Mouse (Mus musculus) hindbrain, embryonic 16.5 days (tissue): ENCODE results near the gene Faap100. TPM values are rescaled to one million over a fixed set of nuclear protein-coding genes. Genes with fewer than 3 reads are reported as not detected.
"Not testable (repeated sequence)": the region's sequence is repeated elsewhere in the genome, so short reads cannot be mapped to it uniquely, and the experiment has no call there.

Source experiments
- ATAC-seq: fragments of 200-750 bp; cut with Nextera tagmentation; 2 replicates; pipeline ENCODE4 v1.8.0; 2017; ENCODE audit warnings: moderate TSS enrichment, moderate library complexity
- H3K27ac ChIP-seq: fragments of 300-500 bp; sonication (generic); 2 replicates; pipeline ENCODE4 v1.5.1; 2014; ENCODE audit warnings: low read depth, mild to moderate bottlenecking, control low read depth, low read length, moderate library complexity
- H3K27me3 ChIP-seq: fragments of 300-500 bp; sonication (generic); replicated peaks from 2 replicates; pipeline ENCODE4 v1.6.1; 2014; ENCODE audit warnings: low read length; ENCODE audit not compliant: control insufficient read depth, insufficient read depth
- H3K36me3 ChIP-seq: fragments of 300-500 bp; sonication (generic); 2 replicates; pipeline ENCODE4 v1.6.1; 2014; ENCODE audit warnings: mild to moderate bottlenecking, low read length, moderate library complexity, mixed read lengths; ENCODE audit not compliant: control insufficient read depth, insufficient read depth
- H3K4me1 ChIP-seq: fragments of 300-500 bp; sonication (generic); 2 replicates; pipeline ENCODE4 v1.6.1; 2014; ENCODE audit warnings: low read depth, low read length; ENCODE audit not compliant: control insufficient read depth, insufficient read depth
- H3K4me2 ChIP-seq: fragments of 300-500 bp; sonication (generic); 2 replicates; pipeline ENCODE4 v1.6.1; 2014; ENCODE audit warnings: mild to moderate bottlenecking, low read length, control low read depth, moderate library complexity
- H3K4me3 ChIP-seq: fragments of 300-500 bp; sonication (generic); 2 replicates; pipeline ENCODE4 v1.5.1; 2014; ENCODE audit warnings: mild to moderate bottlenecking, low read length, control low read depth, moderate library complexity
- H3K9ac ChIP-seq: fragments of 300-500 bp; sonication (generic); 2 replicates; pipeline ENCODE4 v1.6.1; 2014; ENCODE audit warnings: low read depth, mild to moderate bottlenecking, control low read depth, low read length, moderate library complexity
- H3K9me3 ChIP-seq: fragments of 300-500 bp; sonication (generic); 2 replicates; pipeline ENCODE4 v1.6.1; 2014; ENCODE audit warnings: mild to moderate bottlenecking, low read length, moderate library complexity; ENCODE audit not compliant: control insufficient read depth
- whole genome bisulfite sequencing: fragments of 180-500 bp; shearing (Covaris S2); extraction: QIAGEN DNeasy Blood & Tissue Kit; methylation state at CpG from one replicate; pipeline ENCODE4 v1.1.7; 2014; 5-methylcytosine and 5-hydroxymethylcytosine counted together
- polyA plus RNA-seq: library from polyadenylated mRNA; unstranded; fragments of >200 nt; fragmentation: Nextera tagmentation; extraction: Ambion mirVana; gene quantifications from 2 replicates; pipeline ENCODE4 v1.2.1, GENCODE M21; 2015

Faap100 gene
- polyA plus RNA-seq, 1 experiment from 2014 or later, result 103 TPM

GRCm38 (mm10) chr11:120355277-120356039 lies 23.1 kb downstream of the Faap100 start:
- Histone ChIP-seq H3K9me3 (no peaks in the 10 kb centered on the region), H3K27ac (no peak overlapping the region), H3K4me2 (no peak overlapping the region), H3K9ac (no peak overlapping the region), H3K4me3 (no peak overlapping the region), H3K4me1 (peaks cover 47% of the 10 kb centered on the region), H3K36me3 (no peaks in the 10 kb centered on the region), H3K27me3 (no peaks in the 10 kb centered on the region)
- WGBS, result 83% methylated on average over 5 of the region's 5 CpGs
- no peak for ATAC-seq

GRCm38 (mm10) chr11:120354304-120355276 lies 24.0 kb downstream of the Faap100 start:
- Histone ChIP-seq H3K27me3 (no peaks in the 10 kb centered on the region), H3K36me3 (no peaks in the 10 kb centered on the region), H3K9me3 (no peaks in the 10 kb centered on the region), H3K4me3 (no peak overlapping the region), H3K4me1 (peaks cover 45% of the 10 kb centered on the region), H3K9ac (no peak overlapping the region), H3K27ac (no peak overlapping the region), H3K4me2 (no peak overlapping the region)
- WGBS, result 89% methylated on average over 17 of the region's 17 CpGs
- no peak for ATAC-seq

- Histone ChIP-seq H3K9me3 (no peaks in the 10 kb centered on the region), H3K4me3 (no peak overlapping the region), H3K4me2 (no peak overlapping the region), H3K36me3 (no peaks in the 10 kb centered on the region), H3K27ac (no peak overlapping the region), H3K27me3 (no peaks in the 10 kb centered on the region), H3K9ac (no peak overlapping the region), H3K4me1 (peaks cover 39% of the 10 kb centered on the region)
- no peak for ATAC-seq
- WGBS, result 30% methylated on average over 21 of the region's 26 CpGs
These were observed 24.9 kb downstream of the Faap100 start for GRCm38 (mm10) chr11:120353500-120354303.

- H3K4me2 ChIP-seq, result no peak overlapping the region
- ATAC-seq, result no peak
- H3K9me3 ChIP-seq, result no peaks in the 10 kb centered on the region
- H3K36me3 ChIP-seq, result no peaks in the 10 kb centered on the region
- H3K4me3 ChIP-seq, result no peak overlapping the region
- peak overlapping the region; percentile 33 for H3K9ac ChIP-seq
- peaks cover 29% of the 10 kb centered on the region for H3K4me1 ChIP-seq
- no peaks in the 10 kb centered on the region for H3K27me3 ChIP-seq
- H3K27ac ChIP-seq, result peak overlapping the region; percentile 65
- WGBS, result 61% methylated on average over 13 of the region's 13 CpGs
These were observed 25.8 kb downstream of the Faap100 start for GRCm38 (mm10) chr11:120352571-120353290.

GRCm38 (mm10) chr11:120352093-120352350 lies 26.5 kb downstream of the Faap100 start:
- peaks cover 25% of the 10 kb centered on the region for H3K4me1 ChIP-seq
- ATAC-seq, H3K4me2 ChIP-seq, H3K4me3 ChIP-seq, H3K9me3 ChIP-seq, H3K36me3 ChIP-seq, H3K27me3 ChIP-seq: not testable (repeated sequence)
- WGBS, result 86% methylated on average over 5 of the region's 5 CpGs
- 0 out of 2 replicates have a peak overlapping the region, but pooled peaks have one; percentile 30 for H3K9ac ChIP-seq
- peak overlapping the region; percentile 100 for H3K27ac ChIP-seq

- 87% methylated on average over 10 of the region's 10 CpGs for WGBS
- Histone ChIP-seq H3K9me3 (no peaks in the 10 kb centered on the region), H3K27me3 (no peaks in the 10 kb centered on the region), H3K4me2 (peak overlapping the region; percentile 1; the same call in 1 of the 2 replicates), H3K9ac (0 out of 2 replicates have a peak overlapping the region, but pooled peaks have one; percentile 30), H3K4me1 (peaks cover 25% of the 10 kb centered on the region), H3K27ac (peak overlapping the region; percentile 100), H3K4me3 (no peak overlapping the region), H3K36me3 (no peaks in the 10 kb centered on the region)
- ATAC-seq, result no peak
These were observed 27.1 kb downstream of the Faap100 start for GRCm38 (mm10) chr11:120351250-120352092.

GRCm38 (mm10) chr11:120350711-120351110 lies 27.9 kb downstream of the Faap100 start:
- H3K9ac ChIP-seq, result peak overlapping the region; percentile 98
- H3K27me3 ChIP-seq, result no peaks in the 10 kb centered on the region
- peak overlapping the region; percentile 85 for H3K4me3 ChIP-seq
- H3K9me3 ChIP-seq, result no peaks in the 10 kb centered on the region
- no peak for ATAC-seq
- H3K27ac ChIP-seq, result peak overlapping the region; percentile 100
- H3K36me3 ChIP-seq, result no peaks in the 10 kb centered on the region
- peaks cover 25% of the 10 kb centered on the region for H3K4me1 ChIP-seq
- WGBS, result 18% methylated on average over 11 of the region's 11 CpGs
- peak overlapping the region; percentile 95 for H3K4me2 ChIP-seq
